Mouse (Mus musculus): ENCODE measurements around the gene Iffo2.

Gene Iffo2

GRCm38 (mm10) chr4:139611542-139611953, 81.2 kb downstream of the Iffo2 start:
- peak; percentile 57 for DNase-seq

- DNase-seq: no peak
Observed at GRCm38 (mm10) chr4:139614524-139615260, 84.3 kb downstream of the Iffo2 start.

- DNase-seq: no peak
Observed at GRCm38 (mm10) chr4:139616276-139617000, 86.1 kb downstream of the Iffo2 start.

GRCm38 (mm10) chr4:139617001-139617364, 86.6 kb downstream of the Iffo2 start:
- no peak for DNase-seq

GRCm38 (mm10) chr4:139619765-139620164, 89.4 kb downstream of the Iffo2 start:
- DNase-seq: no peak

GRCm38 (mm10) chr4:139622373-139623282, 92.3 kb downstream of the Iffo2 start, which contains the start of gene Aldh4a1:
Gene Aldh4a1, plus strand, starts transcription at chr4:139622866.
- peak; percentile 94 for DNase-seq

GRCm38 (mm10) chr4:139623434-139624115, 93.2 kb downstream of the Iffo2 start:
- no peak for DNase-seq

GRCm38 (mm10) chr4:139624116-139624489, 93.8 kb downstream of the Iffo2 start:
- no peak for DNase-seq

GRCm38 (mm10) chr4:139624706-139625105, 94.4 kb downstream of the Iffo2 start:
- no peak for DNase-seq

GRCm38 (mm10) chr4:139627361-139627760, 97.0 kb downstream of the Iffo2 start:
- no peak for DNase-seq

- no peak for DNase-seq
Observed at GRCm38 (mm10) chr4:139630171-139630570, 99.8 kb downstream of the Iffo2 start.

GRCm38 (mm10) chr4:139631141-139631540, 100.8 kb downstream of the Iffo2 start:
- no peak for DNase-seq

GRCm38 (mm10) chr4:139631569-139632253, 101.4 kb downstream of the Iffo2 start:
- no peak for DNase-seq

- DNase-seq: no peak
Observed at GRCm38 (mm10) chr4:139632254-139632580, 101.9 kb downstream of the Iffo2 start.

GRCm38 (mm10) chr4:139636373-139636772, 106.0 kb downstream of the Iffo2 start:
- peak; percentile 63 for DNase-seq

GRCm38 (mm10) chr4:139637847-139638246, 107.5 kb downstream of the Iffo2 start:
- DNase-seq: no peak

GRCm38 (mm10) chr4:139638356-139638755, 108.0 kb downstream of the Iffo2 start:
- no peak for DNase-seq

- DNase-seq: no peak
Observed at GRCm38 (mm10) chr4:139639801-139640200, 109.5 kb downstream of the Iffo2 start.

GRCm38 (mm10) chr4:139640333-139640732, 110.0 kb downstream of the Iffo2 start:
- no peak for DNase-seq

GRCm38 (mm10) chr4:139640775-139641174, 110.4 kb downstream of the Iffo2 start:
- DNase-seq: no peak

- no peak for DNase-seq
Observed at GRCm38 (mm10) chr4:139641829-139642425, 111.6 kb downstream of the Iffo2 start.

- peak; percentile 68 for DNase-seq
Observed at GRCm38 (mm10) chr4:139643972-139644371, 113.6 kb downstream of the Iffo2 start.
